Mouse (Mus musculus): ENCODE results near the gene Nup62. TPM values are rescaled to one million over a fixed set of nuclear protein-coding genes. Genes with fewer than 3 reads are reported as not detected.

Gene Nup62
- polyA plus RNA-seq, 1 experiment from 2014 or later = 66.9 TPM

GRCm38 (mm10) chr7:44814423-44814822 is 1.5 kb upstream of the Nup62 start:
- peaks cover 14% of the 10 kb centered on the region for H3K4me1 ChIP-seq (ENCODE audit: control insufficient read depth, insufficient read depth, low read length)
- no peak overlapping the region for H3K27ac ChIP-seq (replicated peaks; ENCODE audit: low read depth, low read length)
- H3K9ac ChIP-seq (replicated peaks; ENCODE audit: low read length) = no peak overlapping the region
- no peaks in the 10 kb centered on the region for H3K9me3 ChIP-seq (replicated peaks; ENCODE audit: control insufficient read depth, low read length)
- no peak overlapping the region for H3K4me3 ChIP-seq (ENCODE audit: low read depth, low read length)
- no peaks in the 10 kb centered on the region for H3K27me3 ChIP-seq (ENCODE audit: control insufficient read depth, insufficient read depth, low read length)
- H3K4me2 ChIP-seq (ENCODE audit: low read depth, low read length) = no peak overlapping the region; the same call in 1 of the 2 replicates
- DNase-seq (ENCODE audit: low spot score) (no peak), ATAC-seq (replicated peaks; ENCODE audit: insufficient number of reproducible peaks, low FRiP score, low TSS enrichment, low read depth) (no peak)
- H3K36me3 ChIP-seq (replicated peaks; ENCODE audit: control insufficient read depth, insufficient read depth, low read depth, low read length) = no peaks in the 10 kb centered on the region
- WGBS = 98% methylated on average over 4 of the region's 4 CpGs

DNA sequence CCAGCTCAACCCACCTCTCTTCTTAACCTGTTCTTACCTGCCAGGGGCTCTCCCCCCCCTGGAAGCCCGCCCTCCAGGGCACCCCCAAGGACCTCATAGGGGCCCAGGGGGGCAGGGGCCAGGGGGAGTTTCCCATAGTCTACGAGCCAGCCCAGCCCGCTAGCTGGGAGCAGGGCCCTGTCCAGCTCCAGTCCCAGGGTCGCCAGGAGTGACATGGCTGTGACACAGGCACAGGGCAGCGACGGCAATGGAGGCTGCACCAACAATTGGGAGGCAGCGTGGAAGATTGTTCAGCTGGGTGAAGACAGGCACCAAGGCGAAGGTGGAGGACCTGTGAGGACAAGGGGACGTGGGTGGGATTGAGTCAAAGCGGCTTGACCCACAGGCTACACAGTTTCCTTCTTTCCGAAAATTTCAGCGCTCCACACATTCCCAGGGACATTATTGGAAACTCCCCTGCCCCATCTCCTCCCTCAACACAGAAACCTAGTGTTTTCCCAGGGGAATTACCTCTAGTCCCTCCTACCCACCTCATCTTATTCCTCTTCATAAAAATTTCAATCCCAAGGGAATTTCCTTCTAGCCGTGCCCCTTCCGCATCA is 835 bp upstream of the Nup62 start:
- Histone ChIP-seq H3K27ac (replicated peaks; ENCODE audit: low read depth, low read length) (peak overlapping the region; percentile 35; the same call in 1 of the 2 replicates), H3K9ac (replicated peaks; ENCODE audit: low read length) (peak overlapping the region; percentile 58), H3K27me3 (ENCODE audit: control insufficient read depth, insufficient read depth, low read length) (no peaks in the 10 kb centered on the region), H3K4me2 (ENCODE audit: low read depth, low read length) (peak overlapping the region; percentile 43), H3K36me3 (replicated peaks; ENCODE audit: control insufficient read depth, insufficient read depth, low read depth, low read length) (no peaks in the 10 kb centered on the region), H3K4me1 (ENCODE audit: control insufficient read depth, insufficient read depth, low read length) (peaks cover 14% of the 10 kb centered on the region), H3K4me3 (ENCODE audit: low read depth, low read length) (peak overlapping the region; percentile 61), H3K9me3 (replicated peaks; ENCODE audit: control insufficient read depth, low read length) (no peaks in the 10 kb centered on the region)
- WGBS = 30% methylated on average over 14 of the region's 14 CpGs
- DNase-seq (ENCODE audit: low spot score) (no peak), ATAC-seq (replicated peaks; ENCODE audit: insufficient number of reproducible peaks, low FRiP score, low TSS enrichment, low read depth) (peak; percentile 1; the same call in 1 of the 2 replicates)

DNA sequence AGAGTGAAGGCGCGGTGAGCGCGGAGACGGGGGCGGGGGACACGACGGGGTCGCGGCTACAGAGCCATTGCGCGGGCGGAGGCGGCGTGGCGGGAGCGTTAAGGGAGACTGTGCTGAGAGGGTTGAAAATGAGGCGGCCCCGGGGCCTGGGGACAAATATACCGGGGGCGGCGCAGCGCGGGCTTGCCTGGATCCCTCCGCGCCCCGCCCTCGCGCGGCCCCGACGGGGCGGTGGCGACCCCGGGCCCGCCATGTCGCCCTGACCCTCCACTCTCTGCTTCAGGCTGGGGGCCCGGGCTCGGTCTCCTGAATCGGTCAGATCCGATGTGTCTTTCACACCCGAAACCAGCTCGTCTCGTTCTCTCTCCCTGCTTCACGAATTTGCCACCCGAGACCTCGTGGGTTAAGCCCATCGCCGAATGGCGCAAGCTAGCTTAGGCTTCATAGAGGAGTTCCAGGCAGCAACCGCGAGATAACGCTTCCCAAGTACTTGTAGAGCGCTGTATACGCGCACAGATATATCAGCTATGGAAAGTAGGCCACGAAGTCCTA is 658 bp downstream of the Nup62 start, which contains the start of gene Atf5:
TSS of gene Atf5 (minus strand) at position 189 of the 552 bp plus-strand sequence.
- H3K4me2 ChIP-seq (ENCODE audit: low read depth, low read length) = peak within 1 kb of the TSS; percentile 61
- H3K4me3 ChIP-seq (ENCODE audit: low read depth, low read length) = peak within 1 kb of the TSS; percentile 61
- H3K27ac ChIP-seq (replicated peaks; ENCODE audit: low read depth, low read length) = peak within 1 kb of the TSS; percentile 97
- H3K9ac ChIP-seq (replicated peaks; ENCODE audit: low read length) = peak within 1 kb of the TSS; percentile 98
- H3K9me3 ChIP-seq (replicated peaks; ENCODE audit: control insufficient read depth, low read length) = no peaks in the 10 kb centered on the region
- ATAC-seq (replicated peaks; ENCODE audit: insufficient number of reproducible peaks, low FRiP score, low TSS enrichment, low read depth) (peak; percentile 22), DNase-seq (ENCODE audit: low spot score) (peak; percentile 66)
- H3K27me3 ChIP-seq (ENCODE audit: control insufficient read depth, insufficient read depth, low read length) = no peaks in the 10 kb centered on the region
- no peaks in the 10 kb centered on the region for H3K36me3 ChIP-seq (replicated peaks; ENCODE audit: control insufficient read depth, insufficient read depth, low read depth, low read length)
- 0% methylated on average over 39 of the region's 57 CpGs for WGBS
- peaks cover 14% of the 10 kb centered on the region for H3K4me1 ChIP-seq (ENCODE audit: control insufficient read depth, insufficient read depth, low read length)

DNA sequence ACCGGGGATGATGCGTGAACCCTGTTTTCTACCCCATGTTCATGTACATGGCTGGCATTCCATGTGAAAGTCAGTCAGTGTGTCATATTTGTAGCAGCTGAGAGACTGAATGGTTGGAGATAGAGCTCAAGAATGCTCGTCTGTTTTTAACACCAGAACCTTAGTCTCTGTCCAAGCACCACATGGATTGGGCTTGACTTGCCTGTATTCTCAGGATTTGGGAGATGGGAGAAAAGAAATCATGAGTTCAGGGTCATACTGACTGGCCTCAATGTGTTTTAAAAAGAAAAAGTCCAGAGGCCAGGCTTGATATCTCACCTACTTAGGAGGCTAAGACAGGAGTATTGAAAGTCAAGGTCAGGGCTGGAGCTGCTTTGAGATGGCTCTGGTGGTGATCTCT is 1.6 kb downstream of the Nup62 start:
- Histone ChIP-seq H3K4me2 (ENCODE audit: low read depth, low read length) (peak overlapping the region; percentile 61), H3K9me3 (replicated peaks; ENCODE audit: control insufficient read depth, low read length) (no peaks in the 10 kb centered on the region), H3K4me1 (ENCODE audit: control insufficient read depth, insufficient read depth, low read length) (peaks cover 14% of the 10 kb centered on the region), H3K36me3 (replicated peaks; ENCODE audit: control insufficient read depth, insufficient read depth, low read depth, low read length) (no peaks in the 10 kb centered on the region), H3K4me3 (ENCODE audit: low read depth, low read length) (peak overlapping the region; percentile 61), H3K9ac (replicated peaks; ENCODE audit: low read length) (peak overlapping the region; percentile 98), H3K27me3 (ENCODE audit: control insufficient read depth, insufficient read depth, low read length) (no peaks in the 10 kb centered on the region), H3K27ac (replicated peaks; ENCODE audit: low read depth, low read length) (no peak overlapping the region)
- DNase-seq (ENCODE audit: low spot score) (no peak), ATAC-seq (replicated peaks; ENCODE audit: insufficient number of reproducible peaks, low FRiP score, low TSS enrichment, low read depth) (no peak)
- WGBS = 37% methylated on average over 3 of the region's 3 CpGs

- WGBS = 55% methylated on average over 2 of the region's 2 CpGs
- H3K4me1 ChIP-seq (ENCODE audit: control insufficient read depth, insufficient read depth, low read length) = peaks cover 14% of the 10 kb centered on the region
- H3K27ac ChIP-seq (replicated peaks; ENCODE audit: low read depth, low read length) = no peak overlapping the region
Measured at GRCm38 (mm10) chr7:44818164-44818563, 2.3 kb downstream of the Nup62 start.

GRCm38 (mm10) chr7:44818751-44819235 is 2.9 kb downstream of the Nup62 start:
- Histone ChIP-seq H3K36me3 (replicated peaks; ENCODE audit: control insufficient read depth, insufficient read depth, low read depth, low read length) (no peaks in the 10 kb centered on the region), H3K27me3 (ENCODE audit: control insufficient read depth, insufficient read depth, low read length) (no peaks in the 10 kb centered on the region), H3K9me3 (replicated peaks; ENCODE audit: control insufficient read depth, low read length) (no peaks in the 10 kb centered on the region), H3K4me1 (ENCODE audit: control insufficient read depth, insufficient read depth, low read length) (peaks cover 14% of the 10 kb centered on the region), H3K4me3 (ENCODE audit: low read depth, low read length) (peak overlapping the region; percentile 14), H3K9ac (replicated peaks; ENCODE audit: low read length) (peak overlapping the region; percentile 22), H3K27ac (replicated peaks; ENCODE audit: low read depth, low read length) (no peak overlapping the region), H3K4me2 (ENCODE audit: low read depth, low read length) (peak overlapping the region; percentile 61)
- no peak for ATAC-seq (replicated peaks; ENCODE audit: insufficient number of reproducible peaks, low FRiP score, low TSS enrichment, low read depth)
- DNase-seq (ENCODE audit: low spot score) = no peak
- WGBS = 52% methylated on average over 6 of the region's 6 CpGs

More at GRCm38 (mm10) chr7:44818164-44818563, 2.3 kb downstream of the Nup62 start:
- Histone ChIP-seq H3K27me3 (ENCODE audit: control insufficient read depth, insufficient read depth, low read length) (no peaks in the 10 kb centered on the region), H3K9me3 (replicated peaks; ENCODE audit: control insufficient read depth, low read length) (no peaks in the 10 kb centered on the region), H3K4me2 (ENCODE audit: low read depth, low read length) (peak overlapping the region; percentile 61), H3K9ac (replicated peaks; ENCODE audit: low read length) (peak overlapping the region; percentile 98), H3K36me3 (replicated peaks; ENCODE audit: control insufficient read depth, insufficient read depth, low read depth, low read length) (no peaks in the 10 kb centered on the region), H3K4me3 (ENCODE audit: low read depth, low read length) (peak overlapping the region; percentile 61)
- no peak for ATAC-seq (replicated peaks; ENCODE audit: insufficient number of reproducible peaks, low FRiP score, low TSS enrichment, low read depth)
- DNase-seq (ENCODE audit: low spot score) = no peak

DNA sequence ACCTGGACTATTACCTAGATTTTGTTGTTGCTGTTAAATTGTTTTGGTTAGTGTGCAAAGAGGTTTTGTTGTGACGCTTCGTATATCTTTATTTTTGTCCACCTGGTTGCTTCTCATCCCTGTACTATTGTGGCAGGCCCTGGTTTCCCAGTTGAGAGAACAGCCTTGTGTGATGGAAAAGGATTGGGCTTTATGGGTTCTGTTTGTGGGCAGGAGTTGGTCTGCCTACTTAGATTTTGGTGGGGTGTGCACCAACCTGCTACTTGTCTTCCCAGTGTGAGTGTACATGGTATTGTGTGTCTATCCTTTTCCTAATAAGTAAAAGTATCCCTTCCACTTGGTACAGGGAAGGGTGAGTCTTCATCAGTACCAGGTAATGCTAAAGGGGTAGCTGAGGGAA is 3.5 kb downstream of the Nup62 start:
- 94% methylated on average over 2 of the region's 2 CpGs for WGBS
- Histone ChIP-seq H3K9me3 (replicated peaks; ENCODE audit: control insufficient read depth, low read length) (no peaks in the 10 kb centered on the region), H3K27ac (replicated peaks; ENCODE audit: low read depth, low read length) (no peak overlapping the region), H3K27me3 (ENCODE audit: control insufficient read depth, insufficient read depth, low read length) (no peaks in the 10 kb centered on the region), H3K4me2 (ENCODE audit: low read depth, low read length) (no peak overlapping the region), H3K4me1 (ENCODE audit: control insufficient read depth, insufficient read depth, low read length) (peaks cover 14% of the 10 kb centered on the region), H3K4me3 (ENCODE audit: low read depth, low read length) (0 out of 2 replicates have a peak overlapping the region, but pooled peaks have one; percentile 14), H3K9ac (replicated peaks; ENCODE audit: low read length) (no peak overlapping the region; the same call in 1 of the 2 replicates), H3K36me3 (replicated peaks; ENCODE audit: control insufficient read depth, insufficient read depth, low read depth, low read length) (no peaks in the 10 kb centered on the region)
- DNase-seq (ENCODE audit: low spot score) = no peak
- no peak for ATAC-seq (replicated peaks; ENCODE audit: insufficient number of reproducible peaks, low FRiP score, low TSS enrichment, low read depth)

DNA sequence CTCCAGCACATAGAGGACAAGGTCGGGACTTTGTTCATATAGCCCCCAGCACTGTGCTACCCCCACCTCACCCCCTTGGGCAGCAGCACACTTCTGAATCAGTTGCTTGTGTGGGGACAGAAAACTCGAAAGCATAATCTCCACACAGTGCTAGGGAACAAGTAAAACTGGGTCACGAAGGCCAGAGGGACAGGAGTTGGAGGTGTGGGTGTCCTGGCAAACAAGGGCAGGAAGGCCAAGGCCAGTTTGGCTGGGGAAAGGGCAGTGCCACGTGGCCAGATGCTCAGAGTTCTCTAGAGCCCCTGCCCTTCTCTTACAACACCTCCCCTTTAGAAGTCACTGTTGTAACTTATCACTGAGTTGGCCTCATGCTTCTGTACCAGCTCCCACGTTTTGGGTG is 4.0 kb downstream of the Nup62 start:
- no peaks in the 10 kb centered on the region for H3K27me3 ChIP-seq (ENCODE audit: control insufficient read depth, insufficient read depth, low read length)
- no peak for ATAC-seq (replicated peaks; ENCODE audit: insufficient number of reproducible peaks, low FRiP score, low TSS enrichment, low read depth)
- H3K9me3 ChIP-seq (replicated peaks; ENCODE audit: control insufficient read depth, low read length) = no peaks in the 10 kb centered on the region
- WGBS = 57% methylated on average over 5 of the region's 5 CpGs
- no peak overlapping the region for H3K4me2 ChIP-seq (ENCODE audit: low read depth, low read length)
- no peak overlapping the region for H3K27ac ChIP-seq (replicated peaks; ENCODE audit: low read depth, low read length)
- H3K4me3 ChIP-seq (ENCODE audit: low read depth, low read length) = no peak overlapping the region
- H3K9ac ChIP-seq (replicated peaks; ENCODE audit: low read length) = no peak overlapping the region
- peaks cover 13% of the 10 kb centered on the region for H3K4me1 ChIP-seq (ENCODE audit: control insufficient read depth, insufficient read depth, low read length)
- no peaks in the 10 kb centered on the region for H3K36me3 ChIP-seq (replicated peaks; ENCODE audit: control insufficient read depth, insufficient read depth, low read depth, low read length)
- DNase-seq (ENCODE audit: low spot score) = no peak
